Mouse (Mus musculus): Measurements from ENCODE around the gene Ncoa5. TPM values are rescaled to one million over a fixed set of nuclear protein-coding genes. Genes with fewer than 3 reads are reported as not detected.

Gene Ncoa5
- polyA plus RNA-seq, 1 experiment from 2014 or later, result 85.6 TPM

GRCm38 (mm10) chr2:164950501-164950900 lies 84.2 kb downstream of the Ncoa5 start:
- H3K27ac ChIP-seq (ENCODE audit: low read depth, low read length), result no peak overlapping the region
- peaks cover 5% of the 10 kb centered on the region; the same call in 1 of the 2 replicates for H3K4me1 ChIP-seq (ENCODE audit: control insufficient read depth, insufficient read depth, low read length)
- no peak overlapping the region for H3K4me2 ChIP-seq
- no peaks in the 10 kb centered on the region for H3K36me3 ChIP-seq (ENCODE audit: control insufficient read depth, insufficient read depth, low read length)
- no peak overlapping the region for H3K9ac ChIP-seq (ENCODE audit: low read length)
- ATAC-seq (ENCODE audit: low FRiP score) (no peak), DNase-seq (ENCODE audit: low spot score, missing footprints) (peak; percentile 90)
- no peaks in the 10 kb centered on the region for H3K9me3 ChIP-seq (ENCODE audit: control insufficient read depth, low read length)
- H3K27me3 ChIP-seq (ENCODE audit: control insufficient read depth, insufficient read depth, low read length), result peaks cover 51% of the 10 kb centered on the region
- 29% methylated on average over 13 of the region's 13 CpGs for WGBS
- H3K4me3 ChIP-seq (ENCODE audit: low read depth, low read length), result no peak overlapping the region

Other genes with a start within 250 kb of the Ncoa5 start
- 10.4 and 11.7 TPM in 2 replicates for gene Snx21, start 249.0 kb downstream of the Ncoa5 start, polyA plus RNA-seq (2014; fragmentation: Nextera tagmentation; extraction: Ambion mirVana)
- gene Acot8, start 230.0 kb downstream of the Ncoa5 start, polyA plus RNA-seq (2014; fragmentation: Nextera tagmentation; extraction: Ambion mirVana), result 10.2 and 12.6 TPM in 2 replicates
- gene Zswim3, start 229.8 kb downstream of the Ncoa5 start, polyA plus RNA-seq (2014; fragmentation: Nextera tagmentation; extraction: Ambion mirVana), result 11.4 and 12.6 TPM in 2 replicates
- gene Zswim1, start 212.2 kb downstream of the Ncoa5 start, polyA plus RNA-seq (2014; fragmentation: Nextera tagmentation; extraction: Ambion mirVana), result 22.0 and 23.2 TPM in 2 replicates
- gene Spata25, start 206.3 kb downstream of the Ncoa5 start, polyA plus RNA-seq (2014; fragmentation: Nextera tagmentation; extraction: Ambion mirVana), result not detected in 2 replicates
- 84.8 and 89.7 TPM in 2 replicates for gene Ctsa, start 202.0 kb downstream of the Ncoa5 start, polyA plus RNA-seq (2014; fragmentation: Nextera tagmentation; extraction: Ambion mirVana)
- gene Neurl2, start 201.4 kb downstream of the Ncoa5 start, polyA plus RNA-seq (2014; fragmentation: Nextera tagmentation; extraction: Ambion mirVana), result 3.8 and 4.5 TPM in 2 replicates
- 91.8 and 97.3 TPM in 2 replicates for gene Pltp, start 177.2 kb downstream of the Ncoa5 start, polyA plus RNA-seq (2014; fragmentation: Nextera tagmentation; extraction: Ambion mirVana)
- gene Pcif1, start 155.6 kb downstream of the Ncoa5 start, polyA plus RNA-seq (2014; fragmentation: Nextera tagmentation; extraction: Ambion mirVana), result 62.0 and 65.7 TPM in 2 replicates
- gene Zfp335, start 123.1 kb downstream of the Ncoa5 start, polyA plus RNA-seq (2014; fragmentation: Nextera tagmentation; extraction: Ambion mirVana), result 8.2 and 8.8 TPM in 2 replicates
- gene Mmp9, start 94.1 kb downstream of the Ncoa5 start, polyA plus RNA-seq (2014; fragmentation: Nextera tagmentation; extraction: Ambion mirVana), result 1.9 and 2.0 TPM in 2 replicates
- 2.8 and 3.0 TPM in 2 replicates for gene Slc12a5, start 74.1 kb downstream of the Ncoa5 start, polyA plus RNA-seq (2014; fragmentation: Nextera tagmentation; extraction: Ambion mirVana)
- 5.6 and 7.3 TPM in 2 replicates for gene Cd40, start 20.8 kb upstream of the Ncoa5 start, polyA plus RNA-seq (2014; fragmentation: Nextera tagmentation; extraction: Ambion mirVana)
- not detected in 2 replicates for gene 1700025C18Rik, start 55.9 kb upstream of the Ncoa5 start, polyA plus RNA-seq (2014; fragmentation: Nextera tagmentation; extraction: Ambion mirVana)
- gene Cdh22, start 200.0 kb upstream of the Ncoa5 start, polyA plus RNA-seq (2014; fragmentation: Nextera tagmentation; extraction: Ambion mirVana), result 4.8 and 6.4 TPM in 2 replicates